Mouse (Mus musculus) embryonic facial prominence, embryonic 13.5 days (tissue): Measurements from ENCODE around the gene Mast3. TPM values are rescaled to one million over a fixed set of nuclear protein-coding genes. Genes with fewer than 3 reads are reported as not detected.

ENCODE experiments used
- ATAC-seq: fragments of 200-750 bp; cut with Nextera tagmentation; 2 replicates; pipeline ENCODE4 v1.8.0; 2017; ENCODE audit warnings: low read depth; ENCODE audit not compliant: insufficient number of reproducible peaks, insufficient read depth, low FRiP score, low TSS enrichment
- H3K27ac ChIP-seq: fragments of 300-500 bp; sonication (generic); 2 replicates; pipeline ENCODE4 v1.5.1; 2015; ENCODE audit warnings: moderate library complexity, mild to moderate bottlenecking, inconsistent platforms
- H3K27me3 ChIP-seq: fragments of 300-500 bp; sonication (generic); 2 replicates; pipeline ENCODE4 v1.6.1; 2015; ENCODE audit warnings: mild to moderate bottlenecking, inconsistent platforms
- H3K36me3 ChIP-seq: fragments of 300-500 bp; sonication (generic); 2 replicates; pipeline ENCODE4 v1.6.1; 2015; ENCODE audit warnings: mild to moderate bottlenecking, inconsistent platforms
- H3K4me1 ChIP-seq: fragments of 300-500 bp; sonication (generic); 2 replicates; pipeline ENCODE4 v1.6.1; 2015; ENCODE audit warnings: inconsistent platforms
- H3K4me2 ChIP-seq: fragments of 300-500 bp; sonication (generic); 2 replicates; pipeline ENCODE4 v1.6.1; 2015; ENCODE audit warnings: moderate library complexity, mild to moderate bottlenecking, inconsistent platforms
- H3K4me3 ChIP-seq: fragments of 300-500 bp; sonication (generic); 2 replicates; pipeline ENCODE4 v1.5.1; 2015; ENCODE audit warnings: mild to moderate bottlenecking, inconsistent platforms
- H3K9ac ChIP-seq: fragments of 300-500 bp; sonication (generic); 2 replicates; pipeline ENCODE4 v1.6.1; 2015; ENCODE audit warnings: mild to moderate bottlenecking, inconsistent platforms
- H3K9me3 ChIP-seq: fragments of 300-500 bp; sonication (generic); 2 replicates; pipeline ENCODE4 v1.6.1; 2016; ENCODE audit warnings: inconsistent platforms
- WGBS: fragments of 180-500 bp; shearing (Covaris S2); methylation state at CpG from one replicate; pipeline ENCODE4 v1.1.7; 2015; ENCODE audit warnings: mixed read lengths; 5-methylcytosine and 5-hydroxymethylcytosine counted together
- polyA plus RNA-seq: library from polyadenylated mRNA; unstranded; fragments of >200 nt; fragmentation: Nextera tagmentation; extraction: Ambion mirVana; gene quantifications from 2 replicates; pipeline ENCODE4 v1.2.1, GENCODE M21; 2015

Gene Mast3
- polyA plus RNA-seq, 1 experiment from 2014 or later = 12.5 TPM

GRCm38 (mm10) chr8:70757523-70758307, 47.1 kb downstream of the Mast3 start:
- Histone ChIP-seq H3K4me1 (peaks cover 40% of the 10 kb centered on the region), H3K27ac (no peak overlapping the region), H3K9me3 (no peaks in the 10 kb centered on the region), H3K4me2 (no peak overlapping the region), H3K36me3 (peaks cover 30% of the 10 kb centered on the region), H3K9ac (peak overlapping the region; percentile 46; the same call in 1 of the 2 replicates), H3K27me3 (no peaks in the 10 kb centered on the region), H3K4me3 (no peak overlapping the region)
- ATAC-seq = no peak
- 70% methylated on average over 22 of the region's 22 CpGs for WGBS

DNA sequence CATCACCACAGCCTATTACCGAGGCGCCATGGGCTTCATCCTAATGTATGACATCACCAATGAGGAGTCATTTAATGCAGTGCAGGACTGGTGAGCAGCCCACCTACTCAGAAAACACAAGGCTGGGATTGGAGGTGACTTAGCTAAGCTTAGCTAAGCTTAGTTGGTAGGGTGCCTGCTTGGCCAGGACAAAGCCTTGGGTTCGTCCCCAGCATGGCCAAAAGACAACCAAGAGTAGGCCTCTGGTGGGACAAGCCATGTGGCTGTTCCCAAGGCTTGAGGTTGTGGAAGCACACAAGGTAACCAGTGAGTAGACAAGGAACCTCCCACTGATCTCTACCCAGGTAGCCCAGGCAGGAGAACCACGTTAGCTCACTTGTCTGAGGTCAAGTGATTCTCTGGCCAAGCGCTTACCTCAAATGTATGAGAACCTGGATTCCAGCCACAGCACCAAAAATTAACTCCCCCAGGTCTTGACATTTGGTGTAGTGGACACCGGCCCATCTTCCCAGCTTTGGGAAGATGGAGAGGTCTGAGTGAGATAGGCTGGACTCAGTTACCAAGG, 48.3 kb downstream of the Mast3 start:
- no peaks in the 10 kb centered on the region for H3K9me3 ChIP-seq
- no peaks in the 10 kb centered on the region for H3K27me3 ChIP-seq
- H3K4me2 ChIP-seq = no peak overlapping the region
- no peak overlapping the region for H3K9ac ChIP-seq
- WGBS = 92% methylated on average over 6 of the region's 6 CpGs
- H3K36me3 ChIP-seq = peaks cover 30% of the 10 kb centered on the region
- peaks cover 40% of the 10 kb centered on the region for H3K4me1 ChIP-seq
- no peak overlapping the region for H3K27ac ChIP-seq
- no peak overlapping the region for H3K4me3 ChIP-seq
- ATAC-seq = no peak

- Histone ChIP-seq H3K9me3 (no peaks in the 10 kb centered on the region), H3K27me3 (no peaks in the 10 kb centered on the region), H3K9ac (peak overlapping the region; percentile 90), H3K4me2 (peak overlapping the region; percentile 95), H3K36me3 (peaks cover 30% of the 10 kb centered on the region), H3K4me1 (peaks cover 40% of the 10 kb centered on the region), H3K27ac (no peak overlapping the region), H3K4me3 (peak overlapping the region; percentile 81)
- ATAC-seq = no peak
- WGBS = 82% methylated on average over 24 of the region's 24 CpGs
These were observed 49.0 kb downstream of the Mast3 start for GRCm38 (mm10) chr8:70755661-70756475.

- H3K9ac ChIP-seq = peak overlapping the region; percentile 90
- peaks cover 37% of the 10 kb centered on the region for H3K4me1 ChIP-seq
- H3K27me3 ChIP-seq = no peaks in the 10 kb centered on the region
- ATAC-seq = peak; percentile 9; the same call in 1 of the 2 replicates
- 14% methylated on average over 50 of the region's 50 CpGs for WGBS
- peaks cover 30% of the 10 kb centered on the region for H3K36me3 ChIP-seq
- H3K4me2 ChIP-seq = peak overlapping the region; percentile 95
- H3K9me3 ChIP-seq = no peaks in the 10 kb centered on the region
- peak overlapping the region; percentile 81 for H3K4me3 ChIP-seq
- peak overlapping the region; percentile 69 for H3K27ac ChIP-seq
These were observed 49.8 kb downstream of the Mast3 start for GRCm38 (mm10) chr8:70754871-70755660.

GRCm38 (mm10) chr8:70754043-70754870, 50.6 kb downstream of the Mast3 start, which contains the start of gene Rab3a:
TSS of gene Rab3a (plus strand) at chr8:70754679.
- peaks cover 30% of the 10 kb centered on the region for H3K36me3 ChIP-seq
- no peaks in the 10 kb centered on the region for H3K9me3 ChIP-seq
- peak within 1 kb of the TSS; percentile 90 for H3K9ac ChIP-seq
- peak within 1 kb of the TSS; percentile 69 for H3K27ac ChIP-seq
- peak within 1 kb of the TSS; percentile 95 for H3K4me2 ChIP-seq
- H3K4me3 ChIP-seq = peak within 1 kb of the TSS; percentile 81
- H3K27me3 ChIP-seq = peaks cover 2% of the 10 kb centered on the region; the same call in 1 of the 2 replicates
- ATAC-seq = peak; percentile 97
- H3K4me1 ChIP-seq = peaks cover 29% of the 10 kb centered on the region
- WGBS = 8% methylated on average over 37 of the region's 37 CpGs

GRCm38 (mm10) chr8:70753151-70753550, 51.7 kb downstream of the Mast3 start:
- ATAC-seq = no peak
- H3K4me2 ChIP-seq = peak overlapping the region; percentile 41
- 26% methylated on average over 21 of the region's 21 CpGs for WGBS
- peak overlapping the region; percentile 40; the same call in 1 of the 2 replicates for H3K9ac ChIP-seq
- H3K4me1 ChIP-seq = peaks cover 21% of the 10 kb centered on the region
- peaks cover 24% of the 10 kb centered on the region for H3K36me3 ChIP-seq
- H3K27me3 ChIP-seq = peaks cover 13% of the 10 kb centered on the region
- H3K27ac ChIP-seq = peak overlapping the region; percentile 67; the same call in 1 of the 2 replicates
- H3K4me3 ChIP-seq = 0 out of 2 replicates have a peak overlapping the region, but pooled peaks have one; percentile 4
- no peaks in the 10 kb centered on the region for H3K9me3 ChIP-seq

DNA sequence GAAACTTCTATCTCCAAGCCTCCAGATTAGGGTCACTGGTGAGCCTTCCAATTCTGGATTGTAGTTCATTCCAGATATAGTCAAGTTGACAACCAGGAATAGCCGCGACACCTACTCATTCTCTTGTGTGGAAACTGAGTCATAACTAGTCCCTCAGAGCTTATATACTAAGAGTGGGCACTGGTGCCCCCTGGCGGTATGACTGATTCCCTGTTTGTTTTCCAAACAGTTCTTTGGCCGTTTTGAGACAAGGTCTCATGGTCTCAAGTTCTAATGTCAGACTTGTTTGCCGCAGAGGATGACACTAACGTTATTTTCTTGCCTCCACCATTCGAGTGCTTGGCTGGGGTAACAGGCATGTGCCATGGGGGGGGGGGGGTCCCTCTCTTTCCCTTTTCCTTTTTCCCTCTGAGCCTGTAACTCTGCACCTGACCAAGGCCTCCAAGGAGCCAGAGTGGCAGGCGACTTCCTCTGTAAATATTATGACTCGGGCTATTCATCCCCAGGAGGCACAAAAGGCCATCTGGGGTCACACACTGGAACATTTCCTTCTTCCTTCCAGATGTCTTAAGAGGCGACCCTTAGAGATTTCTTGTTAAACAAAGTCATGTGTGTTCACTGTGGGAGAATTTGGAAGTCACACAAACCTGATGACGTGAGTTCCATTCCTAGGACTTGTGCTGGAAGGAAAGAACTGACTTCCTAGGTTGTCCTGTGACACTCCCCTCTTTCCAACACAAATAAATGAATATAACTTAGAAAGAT, 52.7 kb downstream of the Mast3 start:
- Histone ChIP-seq H3K36me3 (peaks cover 14% of the 10 kb centered on the region), H3K9me3 (no peaks in the 10 kb centered on the region), H3K4me3 (no peak overlapping the region), H3K27me3 (peaks cover 22% of the 10 kb centered on the region), H3K9ac (0 out of 2 replicates have a peak overlapping the region, but pooled peaks have one; percentile 40), H3K27ac (peak overlapping the region; percentile 67), H3K4me2 (peak overlapping the region; percentile 41; the same call in 1 of the 2 replicates), H3K4me1 (peaks cover 21% of the 10 kb centered on the region)
- no peak for ATAC-seq
- WGBS = 19% methylated on average over 11 of the region's 11 CpGs

- Histone ChIP-seq H3K4me3 (no peak overlapping the region), H3K9ac (no peak overlapping the region), H3K27ac (no peak overlapping the region), H3K4me2 (no peak overlapping the region), H3K36me3 (no peaks in the 10 kb centered on the region), H3K4me1 (peaks cover 11% of the 10 kb centered on the region), H3K9me3 (no peaks in the 10 kb centered on the region), H3K27me3 (peaks cover 42% of the 10 kb centered on the region)
- ATAC-seq = no peak
- WGBS = 78% methylated on average over 13 of the region's 13 CpGs
These were observed 54.6 kb downstream of the Mast3 start for GRCm38 (mm10) chr8:70750128-70750680.

DNA sequence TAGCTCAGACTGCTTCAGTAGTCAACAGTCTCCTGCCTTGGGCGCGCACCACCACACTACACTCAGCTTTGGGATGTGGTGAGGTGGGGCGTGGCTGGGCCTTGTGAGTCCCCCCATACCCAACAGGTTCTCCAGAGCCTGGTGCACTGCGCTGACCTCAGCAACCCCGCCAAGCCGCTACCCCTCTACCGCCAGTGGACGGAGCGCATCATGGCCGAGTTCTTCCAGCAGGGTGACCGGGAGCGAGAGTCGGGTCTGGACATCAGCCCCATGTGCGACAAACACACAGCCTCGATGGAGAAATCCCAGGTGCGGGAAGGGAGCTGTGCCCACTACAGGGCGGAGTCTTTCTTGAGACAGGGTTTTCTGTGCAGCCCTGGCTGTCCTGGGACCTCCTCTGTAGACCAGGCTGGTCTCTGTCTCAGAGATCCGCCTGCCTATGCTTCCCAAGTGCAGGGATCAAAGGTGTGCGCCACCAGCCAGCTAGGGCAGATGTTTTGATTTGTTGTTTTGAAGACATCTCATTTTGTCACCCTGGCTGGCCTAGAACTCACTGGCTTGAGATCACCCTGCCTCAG, 55.7 kb downstream of the Mast3 start:
- Histone ChIP-seq H3K9ac (no peak overlapping the region), H3K36me3 (no peaks in the 10 kb centered on the region), H3K27ac (no peak overlapping the region), H3K27me3 (peaks cover 52% of the 10 kb centered on the region), H3K4me1 (peaks cover 9% of the 10 kb centered on the region), H3K4me3 (no peak overlapping the region), H3K4me2 (no peak overlapping the region), H3K9me3 (no peaks in the 10 kb centered on the region)
- ATAC-seq = no peak
- 78% methylated on average over 19 of the region's 19 CpGs for WGBS
